Mouse (Mus musculus) erythroblast, embryonic 14.5 days (primary cell): ENCODE data around the gene Lrrk1.

Experiments
- GATA1 ChIP-seq: IDR thresholded peaks from 2 replicates; pipeline ENCODE4 v1.6.1; 2012; ENCODE audit warnings: low read length, inconsistent platforms, mixed read lengths
- TAL1 ChIP-seq: IDR thresholded peaks from 3 replicates; pipeline ENCODE4 v1.6.1; 2012; ENCODE audit warnings: low read length, inconsistent platforms, mixed read lengths

DNA sequence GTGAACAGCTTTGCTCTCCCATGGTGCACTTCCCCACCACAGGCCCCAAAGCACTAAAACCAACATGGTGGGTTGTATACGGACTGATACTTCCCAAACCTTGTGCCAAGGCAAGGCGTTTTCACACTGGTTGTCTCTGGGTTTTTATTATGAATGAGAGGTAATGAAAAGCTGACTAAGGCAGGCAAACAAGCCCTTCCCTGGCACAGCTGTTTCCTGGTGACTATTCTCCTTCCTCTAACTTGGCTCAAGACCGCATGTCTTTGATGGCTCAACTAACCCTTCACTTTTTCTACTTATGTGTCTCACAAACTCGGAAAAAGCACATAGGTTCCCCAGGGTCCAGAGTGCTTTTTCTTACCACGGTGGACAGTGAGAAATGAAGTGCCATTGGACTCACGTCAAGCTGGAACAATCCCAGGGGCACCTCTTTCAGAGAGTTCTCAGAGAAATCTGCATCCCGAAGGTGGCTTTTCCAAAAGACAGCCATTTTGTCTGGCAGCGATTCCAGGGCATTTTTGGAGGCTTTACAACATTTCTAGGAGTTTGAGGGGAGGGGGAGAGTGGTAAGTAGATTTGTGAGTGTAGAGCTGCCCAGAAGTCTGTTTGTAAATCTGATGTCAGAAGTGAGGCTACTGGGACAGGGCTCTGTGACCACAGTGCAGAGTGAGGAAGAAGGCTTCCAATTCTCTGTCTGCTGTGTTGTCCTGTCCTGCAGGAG is 83.0 kb downstream of the Lrrk1 start:
- TF ChIP-seq GATA1 (no peak), TAL1 (no peak)
